Mouse (Mus musculus) brain, embryonic 14.5 days (tissue): Measurements from ENCODE around the gene Zfr2.

Experiments
- CTCF ChIP-seq: fragments of 200-500 bp; IDR thresholded peaks from 2 replicates; pipeline ENCODE4 v1.5.1; 2012; ENCODE audit warnings: inconsistent platforms, mild to moderate bottlenecking, moderate library complexity, borderline replicate concordance; ENCODE audit not compliant: insufficient read depth, insufficient read length; ENCODE audit errors: extremely low read depth
- POLR2A ChIP-seq: fragments of 200-500 bp; IDR thresholded peaks from 2 replicates; pipeline ENCODE4 v1.6.1; 2012; ENCODE audit warnings: mild to moderate bottlenecking, inconsistent platforms, borderline replicate concordance; ENCODE audit not compliant: poor library complexity, insufficient read depth, insufficient read length, severe bottlenecking; ENCODE audit errors: extremely low read depth

- TF ChIP-seq CTCF (no peak), POLR2A (no peak)
These were observed 49.1 kb upstream of the Zfr2 start, which contains the start of gene 4930442H23Rik for GRCm38 (mm10) chr10:81183805-81184204.
